Mouse (Mus musculus) MEL (cell line): ENCODE data around the gene Lrrc39. TPM values are rescaled to one million over a fixed set of nuclear protein-coding genes. Genes with fewer than 3 reads are reported as not detected.
A peak's percentile ranks its signal among the peaks of the same experiment; 100 is the strongest.

Experiments
- DNase-seq: peaks from one replicate; pipeline ENCODE4 v3.0.0; 2011; ENCODE audit warnings: low read depth, low spot score
- H3K27ac ChIP-seq: 2 replicates; pipeline ENCODE4 v1.5.1; 2012; ENCODE audit warnings: low read depth, mild to moderate bottlenecking, control low read depth, low read length, moderate library complexity; ENCODE audit not compliant: control insufficient read depth
- H3K27me3 ChIP-seq, 2 experiments: fragments of 150-350 bp in 1 of 2; sonication (generic) in 1 of 2; 2 replicates each; pipeline ENCODE4 v1.6.1; 2012; ENCODE audit warnings: low read length in 2 of 2, mild to moderate bottlenecking in 2 of 2, improper control_type of control experiment in 1 of 2, moderate library complexity in 1 of 2; ENCODE audit not compliant: insufficient read depth in 2 of 2, control insufficient read depth in 1 of 2
- H3K36me3 ChIP-seq, 2 experiments: 2 replicates each; pipeline ENCODE4 v1.6.1; 2012 to 2014; ENCODE audit warnings: low read length in 2 of 2, improper control_type of control experiment in 1 of 2, inconsistent platforms in 1 of 2, mild to moderate bottlenecking in 1 of 2; ENCODE audit not compliant: insufficient read depth in 2 of 2, control insufficient read depth in 1 of 2
- H3K4me1 ChIP-seq, 2 experiments: fragments of 150-350 bp in 1 of 2; sonication (generic) in 1 of 2; 2 replicates each; pipeline ENCODE4 v1.6.1; 2012; ENCODE audit warnings: low read length in 2 of 2, improper control_type of control experiment in 1 of 2, mild to moderate bottlenecking in 1 of 2; ENCODE audit not compliant: insufficient read depth in 2 of 2, control insufficient read depth in 1 of 2
- H3K4me3 ChIP-seq, 2 experiments: fragments of 150-350 bp in 1 of 2; sonication (generic) in 1 of 2; 2 replicates each; pipeline ENCODE4 v1.5.1; 2012; ENCODE audit warnings: low read depth in 2 of 2, low read length in 2 of 2, mild to moderate bottlenecking in 2 of 2, moderate library complexity in 2 of 2, control low read depth in 1 of 2, improper control_type of control experiment in 1 of 2; ENCODE audit not compliant: control insufficient read depth in 1 of 2, insufficient read depth in 1 of 2
- H3K79me2 ChIP-seq: 2 replicates; pipeline ENCODE4 v1.6.1; 2012; ENCODE audit warnings: mild to moderate bottlenecking, low read length, moderate library complexity; ENCODE audit not compliant: control insufficient read depth, poor library complexity, insufficient read depth
- H3K9ac ChIP-seq: 2 replicates; pipeline ENCODE4 v1.6.1; 2012; ENCODE audit warnings: low read depth, mild to moderate bottlenecking, control low read depth, low read length, moderate library complexity; ENCODE audit not compliant: control insufficient read depth, poor library complexity, severe bottlenecking
- H3K9me3 ChIP-seq: fragments of 150-350 bp; sonication (generic); replicated peaks from 2 replicates; pipeline ENCODE4 v1.6.1; 2012; ENCODE audit warnings: mild to moderate bottlenecking, low read length, improper control_type of control experiment, moderate library complexity; ENCODE audit not compliant: insufficient read depth
- CHD1 ChIP-seq: IDR thresholded peaks from 2 replicates; pipeline ENCODE4 v1.6.1; 2012; ENCODE audit warnings: low read depth, mild to moderate bottlenecking, inconsistent platforms, low read length, improper control_type of control experiment
- CTCF ChIP-seq, 3 experiments: IDR thresholded peaks in 2 of 3; conservative IDR thresholded peaks in 1 of 3; 2 replicates each; pipeline ENCODE4 v1.5.1; 2011 to 2012; ENCODE audit warnings: low read length in 3 of 3, low read depth in 2 of 3, mild to moderate bottlenecking in 2 of 3, improper control_type of control experiment in 1 of 3, inconsistent platforms in 1 of 3, mixed read lengths in 1 of 3, moderate library complexity in 1 of 3; ENCODE audit not compliant: control insufficient read depth in 1 of 3, insufficient read depth in 1 of 3, poor library complexity in 1 of 3, severe bottlenecking in 1 of 3
- ELF1 ChIP-seq: IDR thresholded peaks from 2 replicates; pipeline ENCODE4 v1.6.1; 2014; ENCODE audit warnings: low read depth, mild to moderate bottlenecking, inconsistent platforms, low read length, improper control_type of control experiment, moderate library complexity
- GABPA ChIP-seq: IDR thresholded peaks from 2 replicates; pipeline ENCODE4 v1.6.1; 2012; ENCODE audit warnings: low read depth, mild to moderate bottlenecking, inconsistent platforms, low read length, improper control_type of control experiment, moderate library complexity
- HCFC1 ChIP-seq: IDR thresholded peaks from 2 replicates; pipeline ENCODE4 v1.6.1; 2012; ENCODE audit warnings: low read depth, mild to moderate bottlenecking, inconsistent platforms, low read length, improper control_type of control experiment, moderate library complexity
- MAX ChIP-seq: IDR thresholded peaks from 2 replicates; pipeline ENCODE4 v1.6.1; 2011; ENCODE audit warnings: low read length, improper control_type of control experiment
- MEF2A ChIP-seq: IDR thresholded peaks from 2 replicates; pipeline ENCODE4 v1.6.1; 2014; ENCODE audit warnings: low read depth, mild to moderate bottlenecking, inconsistent platforms, low read length, improper control_type of control experiment; ENCODE audit not compliant: poor library complexity, insufficient replicate concordance, severe bottlenecking; ENCODE audit errors: extremely low read depth
- NELFE ChIP-seq: IDR thresholded peaks from 2 replicates; pipeline ENCODE4 v1.6.1; 2011; ENCODE audit warnings: low read depth, low read length, improper control_type of control experiment
- NRF1 ChIP-seq: IDR thresholded peaks from 2 replicates; pipeline ENCODE4 v1.6.1; 2014; ENCODE audit warnings: low read depth, mild to moderate bottlenecking, inconsistent platforms, low read length, improper control_type of control experiment, moderate library complexity; ENCODE audit not compliant: poor library complexity, insufficient read depth, severe bottlenecking
- POLR2A ChIP-seq, 2 experiments: IDR thresholded peaks; 2 replicates each; pipeline ENCODE4 v1.6.1; 2011 to 2012; ENCODE audit warnings: low read length in 2 of 2, mild to moderate bottlenecking in 2 of 2, control low read depth in 1 of 2, improper control_type of control experiment in 1 of 2, low read depth in 1 of 2, moderate library complexity in 1 of 2; ENCODE audit not compliant: control insufficient read depth in 1 of 2, insufficient read depth in 1 of 2, poor library complexity in 1 of 2
- POLR2AphosphoS2 ChIP-seq: IDR thresholded peaks from 2 replicates; pipeline ENCODE4 v1.6.1; 2011; ENCODE audit warnings: low read length, improper control_type of control experiment
- RAD21 ChIP-seq: IDR thresholded peaks from 2 replicates; pipeline ENCODE4 v1.6.1; 2011; ENCODE audit warnings: mild to moderate bottlenecking, low read depth, low read length, improper control_type of control experiment
- SMC3 ChIP-seq: IDR thresholded peaks from 2 replicates; pipeline ENCODE4 v1.6.1; 2011; ENCODE audit warnings: low read depth, low read length, improper control_type of control experiment
- TBP ChIP-seq: IDR thresholded peaks from 2 replicates; pipeline ENCODE4 v1.8.0; 2011; ENCODE audit warnings: low read depth, low read length, improper control_type of control experiment
- USF2 ChIP-seq, 2 experiments: IDR thresholded peaks; 2 replicates each; pipeline ENCODE4 v1.6.1; 2011 to 2012; ENCODE audit warnings: improper control_type of control experiment in 2 of 2, low read length in 2 of 2, borderline replicate concordance in 1 of 2, inconsistent platforms in 1 of 2, low read depth in 1 of 2, mild to moderate bottlenecking in 1 of 2; ENCODE audit not compliant: insufficient read depth in 1 of 2
- ZC3H11A ChIP-seq: IDR thresholded peaks from 2 replicates; pipeline ENCODE4 v1.6.1; 2012; ENCODE audit warnings: low read depth, mild to moderate bottlenecking, inconsistent platforms, low read length, improper control_type of control experiment
- ZKSCAN1 ChIP-seq: IDR thresholded peaks from 2 replicates; pipeline ENCODE4 v1.6.1; 2012; ENCODE audit warnings: low read depth, mild to moderate bottlenecking, inconsistent platforms, low read length, improper control_type of control experiment, moderate library complexity
- ZNF384 ChIP-seq: IDR thresholded peaks from 2 replicates; pipeline ENCODE4 v1.6.1; 2012; ENCODE audit warnings: low read depth, mild to moderate bottlenecking, inconsistent platforms, low read length, improper control_type of control experiment
- polyA plus RNA-seq, 2 experiments: library from polyadenylated mRNA; stranded (reverse) in 1 of 2; unstranded in 1 of 2; fragments of >175 nt in 1 of 2; fragments of >200 nt in 1 of 2; gene quantifications; 2 replicates each; pipeline versions ENCODE4 v1.2.1 to v1.2.4; 2012; ENCODE audit warnings: low replicate concordance in 2 of 2, low read depth in 1 of 2; ENCODE audit not compliant: insufficient read length in 2 of 2, insufficient read depth in 1 of 2, missing spikeins in 1 of 2
- total RNA-seq: library from RNA; depleted of rRNA; stranded (reverse); fragments of 300-350 nt; gene quantifications from 2 replicates; pipeline ENCODE4 v1.2.3, GENCODE M21; 2012

Gene Lrrc39
- total and polyA plus RNA-seq, 3 experiments: 0.40 to 0.65 TPM; not detected in 1

DNA sequence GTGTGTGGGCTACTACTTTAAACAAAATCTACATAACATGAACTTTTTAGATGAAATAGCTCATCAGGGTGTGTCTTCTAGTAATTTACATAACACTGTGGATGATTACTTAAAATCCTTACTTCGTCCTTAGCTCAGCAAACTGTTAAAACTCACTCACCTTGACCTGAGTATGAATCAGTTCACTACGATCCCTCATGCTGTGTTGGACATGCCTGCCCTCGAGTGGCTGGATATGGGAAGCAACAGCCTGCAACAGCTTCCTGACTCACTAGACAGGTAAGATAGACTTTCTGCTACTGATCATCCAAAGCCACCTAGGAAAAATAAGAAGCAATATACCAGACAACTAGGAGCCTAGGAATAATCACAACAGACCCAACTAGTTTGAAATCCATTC lies 14.5 kb downstream of the Lrrc39 start:
- peaks cover 0 to 8% of the 10 kb centered on the region in 2 experiments; a peak in 2 of 4 replicates for H3K36me3 ChIP-seq
- no peaks in the 10 kb centered on the region for H3K27me3 ChIP-seq
- H3K9ac ChIP-seq: no peak overlapping the region
- no peak overlapping the region for H3K27ac ChIP-seq
- TF ChIP-seq NELFE: no peak
- TF ChIP-seq HCFC1: no peak
- no peak for TF ChIP-seq CHD1
- peak; percentile 44 for TF ChIP-seq RAD21
- no peak for TF ChIP-seq USF2 (IDR thresholded peaks at IDR 0.05; ENCODE audit: borderline replicate concordance in 1 of 2, insufficient read depth in 1 of 2, low read depth in 1 of 2, low read length in 2 of 2)
- TF ChIP-seq CTCF (IDR thresholded peaks at IDR 0.05 in 2 of 3, conservative IDR thresholded peaks at IDR 0.05 in 1 of 3; ENCODE audit: control insufficient read depth in 1 of 3, insufficient read depth in 1 of 3, low read depth in 2 of 3, low read length in 3 of 3, poor library complexity in 1 of 3, severe bottlenecking in 1 of 3): peak in 2 of 3 experiments; percentile 53 to 56; a peak in 4 of 6 replicates
- TF ChIP-seq POLR2AphosphoS2: no peak
- TF ChIP-seq TBP: no peak
- no peak for TF ChIP-seq MAX
- peak; percentile 60 for TF ChIP-seq SMC3
- peak; percentile 35 for TF ChIP-seq ZC3H11A
- no peak for TF ChIP-seq ELF1
- H3K9me3 ChIP-seq: no peaks in the 10 kb centered on the region
- H3K4me3 ChIP-seq: no peak overlapping the region
- H3K4me1 ChIP-seq: no peaks in the 10 kb centered on the region
- no peaks in the 10 kb centered on the region for H3K79me2 ChIP-seq
- no peak for DNase-seq

DNA sequence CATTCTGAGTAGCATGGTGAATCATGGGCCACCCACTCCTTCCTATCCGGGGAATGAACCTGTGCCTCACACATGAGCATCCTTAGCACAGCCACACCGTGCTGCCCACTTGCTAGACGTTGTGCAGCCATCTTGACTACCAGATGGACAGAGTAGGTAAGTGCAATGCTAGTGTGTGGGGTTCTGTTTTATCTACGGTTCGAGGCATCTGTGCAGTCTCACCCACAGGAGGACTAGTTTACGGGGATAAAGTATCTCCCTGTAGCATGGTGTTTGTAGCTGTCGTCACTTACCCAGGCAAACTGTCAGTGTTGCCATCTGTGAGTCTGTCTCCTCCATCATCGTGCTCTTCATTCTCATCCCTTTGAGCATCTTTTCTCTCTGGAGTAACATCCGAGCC lies 19.4 kb downstream of the Lrrc39 start:
- Histone ChIP-seq H3K4me1 (no peaks in the 10 kb centered on the region), H3K9me3 (no peaks in the 10 kb centered on the region), H3K4me3 (no peak overlapping the region), H3K9ac (no peak overlapping the region), H3K79me2 (no peaks in the 10 kb centered on the region), H3K27me3 (no peaks in the 10 kb centered on the region), H3K27ac (no peak overlapping the region)
- DNase-seq: no peak
- TF ChIP-seq NRF1 (no peak), NELFE (no peak), GABPA (no peak)
- TF ChIP-seq, all 39 proteins: peak for 0
- H3K36me3 ChIP-seq: peaks cover 0 to 15% of the 10 kb centered on the region in 2 experiments; a peak in 2 of 4 replicates

DNA sequence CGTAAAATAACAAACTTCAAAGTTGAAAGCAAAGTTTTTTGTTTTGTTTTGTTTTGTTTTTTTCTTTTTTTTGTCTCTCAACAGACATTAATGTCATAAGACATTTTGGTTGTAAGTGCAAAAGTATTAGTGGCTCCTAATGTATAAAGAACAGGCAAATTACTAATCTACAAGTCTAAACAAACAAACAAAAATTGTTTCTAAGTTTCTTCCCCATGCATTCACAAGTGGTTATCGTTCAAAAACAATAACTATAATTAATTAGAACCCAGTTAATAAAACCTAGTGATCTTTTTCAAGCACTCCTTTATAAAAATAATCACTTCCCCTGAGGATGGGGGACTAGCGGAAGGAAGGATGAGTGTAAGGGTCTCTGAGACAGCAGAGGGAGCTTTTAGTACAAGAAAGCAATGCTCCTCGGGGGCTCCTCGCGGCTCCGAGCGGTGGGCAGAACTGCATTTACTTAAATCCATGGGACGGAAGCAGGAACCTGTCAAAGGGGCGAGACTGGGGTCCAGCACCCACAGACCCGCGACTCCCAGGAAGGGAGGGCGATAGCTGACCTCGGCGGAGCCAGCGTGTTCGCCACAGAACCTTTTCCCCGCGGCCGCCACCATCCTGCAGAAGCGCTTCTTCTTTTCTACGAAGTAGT lies 31.4 kb downstream of the Lrrc39 start:
- Histone ChIP-seq H3K27me3 (no peaks in the 10 kb centered on the region), H3K9me3 (no peaks in the 10 kb centered on the region), H3K36me3 (peaks cover 7 to 19% of the 10 kb centered on the region in 2 experiments; a peak in 3 of 4 replicates), H3K27ac (peak overlapping the region; percentile 83), H3K9ac (peak overlapping the region; percentile 90), H3K4me1 (peaks cover 5 to 6% of the 10 kb centered on the region in 2 experiments), H3K79me2 (peaks cover 24% of the 10 kb centered on the region), H3K4me3 (peak overlapping the region; percentile 81 to 95)
- DNase-seq: no peak
- peak; percentile 34; the same call in 1 of the 2 replicates for TF ChIP-seq RAD21
- peak; percentile 38 for TF ChIP-seq SMC3
- 0 out of 2 replicates have a peak, but pooled peaks have one; percentile 57 for TF ChIP-seq CHD1
- TF ChIP-seq CTCF (IDR thresholded peaks at IDR 0.05 in 2 of 3, conservative IDR thresholded peaks at IDR 0.05 in 1 of 3; ENCODE audit: control insufficient read depth in 1 of 3, insufficient read depth in 1 of 3, low read depth in 2 of 3, low read length in 3 of 3, poor library complexity in 1 of 3, severe bottlenecking in 1 of 3): peak in 2 of 3 experiments; percentile 15 to 32; a peak in 2 of 6 replicates
- TF ChIP-seq ZKSCAN1: no peak
- TF ChIP-seq POLR2A (IDR thresholded peaks at IDR 0.05; ENCODE audit: control insufficient read depth in 1 of 2, insufficient read depth in 1 of 2, low read depth in 1 of 2, low read length in 2 of 2, poor library complexity in 1 of 2): peak in 1 of 2 experiments; percentile 40; a peak in 1 of 4 replicates
- no peak for TF ChIP-seq ZNF384
- no peak for TF ChIP-seq MEF2A
